Mouse (Mus musculus) inflammation-experienced regulatory T-cells (primary cell): Measurements from ENCODE around the gene Mfsd11. TPM values are rescaled to one million over a fixed set of nuclear protein-coding genes. Genes with fewer than 3 reads are reported as not detected.

Experiments used
- polyA plus RNA-seq, 2 experiments: library from polyadenylated mRNA; unstranded; fragments of 100-300 nt; shearing (Covaris generic); gene quantifications; one replicate each; pipeline ENCODE4 v1.2.1; 2017

The Mfsd11 gene
- polyA plus RNA-seq = 10 to 100 TPM; 24.1 to 36.4 TPM

GRCm38 (mm10) chr11:116852291-116852890, at the start of gene Mfsd11:
Mfsd11 (plus strand) TSS chr11:116852440.

GRCm38 (mm10) chr11:116827534-116828165, 24.6 kb upstream of the Mfsd11 start, which contains the start of gene Mxra7:
Mxra7 (minus strand) TSS chr11:116828046.

GRCm38 (mm10) chr11:116843261-116844233, 8.7 kb upstream of the Mfsd11 start, which contains the start of the genes Mettl23 and Jmjd6:
Mettl23 (plus strand) TSS chr11:116843278.
Jmjd6 (minus strand) TSS chr11:116843449.

DNA sequence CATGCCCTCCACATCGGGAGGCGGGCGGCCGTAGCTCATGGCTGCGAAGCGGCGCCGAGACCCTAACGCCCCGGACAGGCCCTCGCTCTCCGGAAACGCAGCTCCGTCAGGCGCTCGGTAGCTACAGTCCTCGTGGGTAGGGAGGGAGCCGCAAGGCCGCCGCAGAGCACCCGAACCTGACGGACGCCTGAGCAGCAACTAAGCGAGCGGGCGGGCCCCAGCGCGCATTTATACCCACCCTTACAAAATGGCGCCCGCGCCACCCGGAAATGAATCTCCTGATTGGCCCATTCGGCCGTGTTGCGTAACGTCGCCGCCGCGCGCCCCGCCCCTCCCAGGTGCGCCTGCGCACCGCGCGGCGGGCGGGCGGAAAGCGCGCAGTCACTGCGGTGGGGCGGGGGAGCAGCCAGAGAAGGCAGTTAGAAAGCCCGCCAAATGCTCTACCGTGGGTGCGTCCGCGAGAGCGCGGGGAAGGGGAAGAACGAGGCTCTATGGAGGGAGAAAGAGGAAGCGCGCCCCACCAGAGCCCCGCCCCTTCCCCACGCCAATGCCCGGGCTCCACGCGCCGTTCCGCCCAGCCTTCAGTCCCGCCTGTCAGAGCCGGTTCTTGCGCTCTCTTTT, 761 bp downstream of the Mfsd11 start, which contains the start of gene Srsf2:
TSS of gene Srsf2 (minus strand) at position 204 of the 621 bp plus-strand sequence.

DNA sequence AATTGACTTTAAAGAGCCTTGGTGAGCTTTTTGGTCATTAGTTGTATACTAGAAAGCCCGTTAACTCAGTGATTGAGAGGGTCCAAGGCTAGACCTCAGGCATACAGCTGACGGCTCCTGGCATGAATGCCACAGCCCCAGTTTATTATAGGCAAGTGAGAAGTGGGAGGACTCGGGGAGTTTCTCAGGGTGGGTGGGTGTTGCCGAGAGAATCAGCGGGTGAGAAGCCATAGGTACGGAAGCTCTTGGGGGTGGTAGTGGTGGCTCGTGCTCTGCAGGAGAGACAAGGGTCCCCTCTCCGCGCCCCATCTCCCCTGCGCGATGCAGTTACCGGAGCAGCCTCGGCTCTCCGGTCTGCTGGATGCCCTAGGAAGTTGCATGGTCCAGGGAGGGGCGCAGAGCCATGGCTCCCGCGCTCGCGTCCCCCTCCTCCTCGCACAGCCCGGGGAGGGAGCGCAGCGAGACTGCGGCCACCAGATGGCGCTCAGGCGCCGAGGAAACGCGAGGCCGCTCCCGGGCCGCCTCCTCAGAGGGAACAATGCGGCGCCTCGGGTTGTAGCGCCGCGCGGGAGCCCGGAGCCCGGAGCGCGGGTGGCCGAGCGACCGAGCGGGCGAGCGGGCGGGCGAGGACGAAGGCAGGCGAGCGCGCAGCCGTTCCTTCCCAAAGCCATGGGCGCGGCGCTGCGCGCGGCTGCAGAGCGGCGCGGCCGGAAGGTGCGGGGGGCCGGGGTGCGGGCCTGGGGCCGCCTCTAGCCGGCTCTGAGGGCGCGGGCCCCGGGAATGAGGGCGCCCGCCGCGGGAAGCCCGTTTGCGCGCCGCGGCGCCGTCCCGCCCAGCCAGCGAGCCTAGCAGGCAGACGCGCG, 66.3 kb downstream of the Mfsd11 start, which contains the start of gene Mgat5b:
TSS of gene Mgat5b (plus strand) at position 541 of the 863 bp plus-strand sequence.

Other genes starting within 250 kb of the Mfsd11 start
- 10 to 100 TPM; 11.4 to 23.4 TPM for gene Rhbdf2, start 225.4 kb upstream of the Mfsd11 start, polyA plus RNA-seq
- gene Prcd, start 198.9 kb upstream of the Mfsd11 start, polyA plus RNA-seq = under 1 TPM in 1 of 2 experiments, not detected in 1; 0.82 TPM
- gene Cygb, start 198.1 kb upstream of the Mfsd11 start, polyA plus RNA-seq = under 1 TPM in 1 of 2 experiments, not detected in 1; 0.16 TPM
- gene St6galnac1, start 76.9 kb upstream of the Mfsd11 start, polyA plus RNA-seq = 1 to 10 TPM in 1 of 2 experiments, under 1 TPM in 1; 0.48 to 3.9 TPM
- gene Mxra7, start 24.4 kb upstream of the Mfsd11 start, polyA plus RNA-seq = 1 to 10 TPM in 1 of 2 experiments, not detected in 1; 1.4 TPM
- gene Mettl23, start 9.2 kb upstream of the Mfsd11 start, polyA plus RNA-seq = 100 to 1,000 TPM; 192 to 208 TPM
- gene Jmjd6, start 9.0 kb upstream of the Mfsd11 start, polyA plus RNA-seq = 100 to 1,000 TPM in 1 of 2 experiments, 10 to 100 TPM in 1; 70.3 to 108 TPM
- gene Srsf2, start 654 bp downstream of the Mfsd11 start, polyA plus RNA-seq = 100 to 1,000 TPM; 386 to 529 TPM
- under 1 TPM in 1 of 2 experiments, not detected in 1; 0.51 TPM for gene Mgat5b, start 66.4 kb downstream of the Mfsd11 start, polyA plus RNA-seq